Mouse (Mus musculus) forebrain, embryonic 12.5 days (tissue): ENCODE measurements around the gene Atp5g1. TPM values are rescaled to one million over a fixed set of nuclear protein-coding genes. Genes with fewer than 3 reads are reported as not detected.

Source experiments
- ATAC-seq: fragments of 200-750 bp; cut with Nextera tagmentation; 2 replicates; pipeline ENCODE4 v1.8.0; 2017; ENCODE audit warnings: moderate TSS enrichment; ENCODE audit not compliant: low FRiP score
- H3K27ac ChIP-seq: fragments of 300-500 bp; sonication (generic); 2 replicates; pipeline ENCODE4 v1.5.1; 2016; ENCODE audit warnings: mild to moderate bottlenecking
- H3K27me3 ChIP-seq: fragments of 300-500 bp; sonication (generic); 2 replicates; pipeline ENCODE4 v1.6.1; 2016; ENCODE audit warnings: mild to moderate bottlenecking
- H3K36me3 ChIP-seq: fragments of 300-500 bp; sonication (generic); replicated peaks from 2 replicates; pipeline ENCODE4 v1.6.1; 2016; ENCODE audit warnings: mild to moderate bottlenecking
- H3K4me1 ChIP-seq: fragments of 300-500 bp; sonication (generic); 2 replicates; pipeline ENCODE4 v1.6.1; 2016
- H3K4me2 ChIP-seq: fragments of 300-500 bp; sonication (generic); 2 replicates; pipeline ENCODE4 v1.6.1; 2016; ENCODE audit warnings: mild to moderate bottlenecking, moderate library complexity
- H3K4me3 ChIP-seq: fragments of 300-500 bp; sonication (generic); replicated peaks from 2 replicates; pipeline ENCODE4 v1.5.1; 2016; ENCODE audit warnings: mild to moderate bottlenecking
- H3K9ac ChIP-seq: fragments of 300-500 bp; sonication (generic); 2 replicates; pipeline ENCODE4 v1.6.1; 2016; ENCODE audit warnings: mild to moderate bottlenecking
- H3K9me3 ChIP-seq: fragments of 300-500 bp; sonication (generic); 2 replicates; pipeline ENCODE4 v1.6.1; 2016
- WGBS: fragments of 180-500 bp; shearing (Covaris S2); methylation state at CpG from one replicate; pipeline ENCODE4 v1.1.7; 2016; 5-methylcytosine and 5-hydroxymethylcytosine counted together
- polyA plus RNA-seq: library from polyadenylated mRNA; unstranded; fragments of >200 nt; fragmentation: Nextera tagmentation; extraction: Ambion mirVana; gene quantifications from 2 replicates; pipeline ENCODE4 v1.2.1, GENCODE M21; 2016

Gene Atp5g1
- polyA plus RNA-seq, 1 experiment from 2014 or later, result 379 TPM

DNA sequence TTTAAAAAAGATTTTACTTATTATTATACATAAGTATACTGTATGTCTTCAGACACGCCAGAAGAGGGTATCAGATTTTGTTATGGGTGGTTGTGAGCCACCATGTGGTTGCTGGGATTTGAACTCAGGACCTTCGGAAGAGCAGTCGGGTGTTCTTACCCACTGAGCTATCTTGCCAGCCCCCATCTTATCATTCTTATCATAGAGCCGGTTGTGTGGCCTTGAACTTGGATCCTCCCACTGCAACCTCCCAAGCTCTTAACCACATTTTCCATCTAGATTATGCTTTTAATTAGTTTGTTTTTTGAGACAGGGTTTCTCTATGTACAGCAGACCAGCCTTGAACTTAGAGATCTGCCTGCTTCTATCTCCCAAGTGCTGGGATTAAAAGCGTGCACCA, 38.0 kb downstream of the Atp5g1 start:
- no peak overlapping the region for H3K27ac ChIP-seq
- no peak overlapping the region for H3K4me3 ChIP-seq
- WGBS, result 91% methylated on average over 5 of the region's 5 CpGs
- peaks cover 25% of the 10 kb centered on the region for H3K36me3 ChIP-seq
- ATAC-seq, result no peak
- H3K9ac ChIP-seq, result no peak overlapping the region
- H3K4me2 ChIP-seq, result no peak overlapping the region
- H3K27me3 ChIP-seq, result no peaks in the 10 kb centered on the region
- no peaks in the 10 kb centered on the region for H3K9me3 ChIP-seq
- H3K4me1 ChIP-seq, result peaks cover 15% of the 10 kb centered on the region

- peak overlapping the region; percentile 50; the same call in 1 of the 2 replicates for H3K27ac ChIP-seq
- H3K4me3 ChIP-seq, result peak overlapping the region; percentile 78
- H3K4me2 ChIP-seq, result peak overlapping the region; percentile 98
- peaks cover 14% of the 10 kb centered on the region for H3K36me3 ChIP-seq
- H3K27me3 ChIP-seq, result 0 out of 2 replicates have a peak, but pooled peaks cover 6% of the 10 kb centered on the region
- ATAC-seq, result peak; percentile 23
- no peaks in the 10 kb centered on the region for H3K9me3 ChIP-seq
- 10% methylated on average over 6 of the region's 6 CpGs for WGBS
- H3K4me1 ChIP-seq, result peaks cover 15% of the 10 kb centered on the region
- H3K9ac ChIP-seq, result peak overlapping the region; percentile 74
These were observed 40.3 kb downstream of the Atp5g1 start for GRCm38 (mm10) chr11:96035133-96035532.

DNA sequence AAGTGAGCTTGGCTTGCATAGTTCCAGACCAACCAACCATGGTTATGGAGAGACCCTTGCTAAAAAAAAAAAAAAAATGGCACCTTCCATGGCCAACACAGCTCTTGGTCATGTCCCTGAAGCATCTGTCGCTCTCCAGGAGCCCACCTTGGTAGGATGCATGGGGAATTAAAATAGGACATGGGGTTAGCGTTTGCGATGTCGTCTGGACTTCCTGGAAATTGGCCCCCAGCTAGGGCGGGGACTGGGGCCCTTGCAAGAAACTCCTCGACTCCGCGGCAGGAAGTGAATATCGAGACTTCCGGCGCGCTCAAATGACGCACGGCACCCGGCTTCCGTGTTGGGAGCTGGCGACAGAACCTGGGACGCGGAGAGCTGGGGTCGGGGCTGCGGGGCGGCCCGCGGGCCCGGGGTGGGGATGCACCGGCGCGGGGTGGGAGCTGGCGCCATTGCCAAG, 40.8 kb downstream of the Atp5g1 start, which contains the start of gene Snf8:
Snf8 (plus strand) TSS at position 290 of the 457 bp plus-strand sequence.
- 1% methylated on average over 29 of the region's 29 CpGs for WGBS
- H3K27ac ChIP-seq, result peak within 1 kb of the TSS; percentile 50; the same call in 1 of the 2 replicates
- 0 out of 2 replicates have a peak, but pooled peaks cover 11% of the 10 kb centered on the region for H3K27me3 ChIP-seq
- H3K4me3 ChIP-seq, result peak within 1 kb of the TSS; percentile 78
- peak within 1 kb of the TSS; percentile 98 for H3K4me2 ChIP-seq
- ATAC-seq, result peak; percentile 75; the same call in 1 of the 2 replicates
- peaks cover 10% of the 10 kb centered on the region for H3K36me3 ChIP-seq
- H3K4me1 ChIP-seq, result peaks cover 15% of the 10 kb centered on the region
- H3K9me3 ChIP-seq, result no peaks in the 10 kb centered on the region
- peak within 1 kb of the TSS; percentile 74 for H3K9ac ChIP-seq

- Histone ChIP-seq H3K4me1 (peaks cover 15% of the 10 kb centered on the region), H3K27ac (no peak overlapping the region), H3K4me3 (peak overlapping the region; percentile 78), H3K27me3 (0 out of 2 replicates have a peak, but pooled peaks cover 11% of the 10 kb centered on the region), H3K4me2 (peak overlapping the region; percentile 98), H3K9me3 (no peaks in the 10 kb centered on the region), H3K36me3 (peaks cover 6% of the 10 kb centered on the region), H3K9ac (peak overlapping the region; percentile 74; the same call in 1 of the 2 replicates)
- WGBS, result 47% methylated on average over 8 of the region's 8 CpGs
- ATAC-seq, result no peak
These were observed 41.4 kb downstream of the Atp5g1 start for GRCm38 (mm10) chr11:96034116-96034515.

DNA sequence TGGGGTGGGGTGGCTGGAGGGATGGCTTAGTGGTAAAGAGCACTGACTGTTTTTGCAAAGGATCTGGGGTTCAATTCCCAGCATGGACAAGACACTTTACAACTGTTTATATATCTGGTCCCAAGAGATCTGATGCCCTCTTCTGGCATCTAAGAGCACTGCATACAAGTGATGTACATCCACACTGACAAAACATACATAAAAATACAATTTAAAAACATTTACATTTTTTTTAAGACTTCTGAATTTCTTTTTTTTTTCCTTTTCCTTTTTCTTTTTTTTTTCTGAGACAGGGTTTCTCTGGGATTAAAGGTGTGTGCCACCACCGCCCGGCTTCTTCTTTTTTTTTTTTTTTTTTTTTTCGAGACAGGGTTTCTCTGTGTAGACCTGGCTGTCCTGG, 42.2 kb downstream of the Atp5g1 start:
- Histone ChIP-seq H3K4me1 (peaks cover 15% of the 10 kb centered on the region), H3K9ac (no peak overlapping the region), H3K36me3 (no peaks in the 10 kb centered on the region), H3K27ac (no peak overlapping the region), H3K9me3 (no peaks in the 10 kb centered on the region), H3K4me3 (no peak overlapping the region), H3K4me2 (no peak overlapping the region), H3K27me3 (0 out of 2 replicates have a peak, but pooled peaks cover 11% of the 10 kb centered on the region)
- 100% methylated on average over 2 of the region's 3 CpGs for WGBS
- ATAC-seq, result no peak

- H3K9ac ChIP-seq, result no peak overlapping the region
- H3K4me1 ChIP-seq, result peaks cover 15% of the 10 kb centered on the region
- 79% methylated on average over 2 of the region's 2 CpGs for WGBS
- H3K4me3 ChIP-seq, result no peak overlapping the region
- ATAC-seq, result no peak
- no peak overlapping the region for H3K27ac ChIP-seq
- H3K4me2 ChIP-seq, result no peak overlapping the region
- no peaks in the 10 kb centered on the region for H3K36me3 ChIP-seq
- 0 out of 2 replicates have a peak, but pooled peaks cover 11% of the 10 kb centered on the region for H3K27me3 ChIP-seq
- H3K9me3 ChIP-seq, result no peaks in the 10 kb centered on the region
These were observed 43.8 kb downstream of the Atp5g1 start for GRCm38 (mm10) chr11:96031701-96032100.

GRCm38 (mm10) chr11:96030571-96030970, 44.9 kb downstream of the Atp5g1 start:
- no peak overlapping the region for H3K4me2 ChIP-seq
- 90% methylated on average over 3 of the region's 3 CpGs for WGBS
- no peak overlapping the region for H3K9ac ChIP-seq
- no peak overlapping the region for H3K27ac ChIP-seq
- H3K4me1 ChIP-seq, result peaks cover 10% of the 10 kb centered on the region
- H3K9me3 ChIP-seq, result no peaks in the 10 kb centered on the region
- H3K27me3 ChIP-seq, result 0 out of 2 replicates have a peak, but pooled peaks cover 11% of the 10 kb centered on the region
- no peaks in the 10 kb centered on the region for H3K36me3 ChIP-seq
- no peak overlapping the region for H3K4me3 ChIP-seq
- no peak for ATAC-seq

- Histone ChIP-seq H3K9ac (no peak overlapping the region), H3K4me2 (no peak overlapping the region), H3K36me3 (no peaks in the 10 kb centered on the region), H3K9me3 (no peaks in the 10 kb centered on the region), H3K4me3 (no peak overlapping the region), H3K27me3 (0 out of 2 replicates have a peak, but pooled peaks cover 11% of the 10 kb centered on the region), H3K27ac (no peak overlapping the region), H3K4me1 (no peaks in the 10 kb centered on the region)
- no peak for ATAC-seq
- 70% methylated on average over 5 of the region's 5 CpGs for WGBS
These were observed 47.3 kb downstream of the Atp5g1 start for GRCm38 (mm10) chr11:96028130-96028529.

DNA sequence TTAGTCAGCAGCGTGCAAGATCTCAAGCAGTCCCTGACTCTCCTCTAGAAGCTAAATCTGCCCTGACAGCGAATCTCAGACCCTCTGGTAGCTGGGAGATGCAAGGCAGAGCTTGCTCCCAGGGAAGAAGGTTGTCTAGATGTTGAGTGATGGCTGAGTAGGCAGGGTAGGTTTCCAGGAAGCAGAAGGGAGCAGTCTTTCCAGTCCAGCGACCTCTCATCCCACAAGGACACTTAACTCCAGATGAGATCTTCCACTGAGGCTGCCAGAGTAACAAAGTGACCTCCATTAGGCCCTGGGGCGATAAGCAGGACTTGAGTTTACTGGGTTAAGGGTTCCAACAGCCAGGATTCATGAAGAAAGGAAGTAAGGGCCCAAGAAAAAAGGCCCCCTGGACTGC, 54.8 kb downstream of the Atp5g1 start:
- no peak overlapping the region for H3K27ac ChIP-seq
- H3K4me1 ChIP-seq, result no peaks in the 10 kb centered on the region; the same call in 1 of the 2 replicates
- H3K9me3 ChIP-seq, result no peaks in the 10 kb centered on the region
- no peak overlapping the region for H3K4me2 ChIP-seq
- no peaks in the 10 kb centered on the region for H3K27me3 ChIP-seq
- no peak for ATAC-seq
- H3K9ac ChIP-seq, result no peak overlapping the region
- H3K4me3 ChIP-seq, result no peak overlapping the region
- WGBS, result 69% methylated on average over 4 of the region's 4 CpGs
- H3K36me3 ChIP-seq, result no peaks in the 10 kb centered on the region

Other genes with a start within 250 kb of the Atp5g1 start
- gene Gngt2, start 238.5 kb downstream of the Atp5g1 start, polyA plus RNA-seq, result 3.2 and 3.7 TPM in 2 replicates
- gene Abi3, start 233.2 kb downstream of the Atp5g1 start, polyA plus RNA-seq, result 2.4 TPM in 2 replicates
- not detected in 2 replicates for gene B4galnt2, start 160.8 kb downstream of the Atp5g1 start, polyA plus RNA-seq
- gene Igf2bp1, start 69.7 kb downstream of the Atp5g1 start, polyA plus RNA-seq, result 97.9 and 103 TPM in 2 replicates
- gene Gip, start 51.1 kb downstream of the Atp5g1 start, polyA plus RNA-seq, result not detected in 2 replicates
- 107 and 109 TPM in 2 replicates for gene Snf8, start 40.8 kb downstream of the Atp5g1 start, polyA plus RNA-seq
- gene Ube2z, start 10.3 kb downstream of the Atp5g1 start, polyA plus RNA-seq, result 30.4 and 33.8 TPM in 2 replicates
- gene Calcoco2, start 36.3 kb upstream of the Atp5g1 start, polyA plus RNA-seq, result not detected in 2 replicates
- gene Ttll6, start 58.1 kb upstream of the Atp5g1 start, polyA plus RNA-seq, result 0.28 and 0.32 TPM in 2 replicates
- gene Hoxb13, start 118.6 kb upstream of the Atp5g1 start, polyA plus RNA-seq, result not detected in 2 replicates
- not detected in 2 replicates for gene Hoxb9, start 195.8 kb upstream of the Atp5g1 start, polyA plus RNA-seq
- not detected in 2 replicates for gene Hoxb8, start 206.2 kb upstream of the Atp5g1 start, polyA plus RNA-seq
- not detected in 2 replicates for gene Hoxb7, start 211.0 kb upstream of the Atp5g1 start, polyA plus RNA-seq
- not detected in 2 replicates for gene Hoxb6, start 216.8 kb upstream of the Atp5g1 start, polyA plus RNA-seq
- gene Hoxb5, start 227.7 kb upstream of the Atp5g1 start, polyA plus RNA-seq, result not detected in 2 replicates
- gene Hoxb4, start 242.6 kb upstream of the Atp5g1 start, polyA plus RNA-seq, result not detected in 2 replicates
- not detected in 2 replicates for gene Hoxb3, start 247.7 kb upstream of the Atp5g1 start, polyA plus RNA-seq